Mouse (Mus musculus) intestine, embryonic 14.5 days (tissue): ENCODE results near the gene Macf1. TPM values are rescaled to one million over a fixed set of nuclear protein-coding genes. Genes with fewer than 3 reads are reported as not detected.
A peak's percentile ranks its signal among the peaks of the same experiment; 100 is the strongest.
"Not testable (repeated sequence)": the region's sequence is repeated elsewhere in the genome, so short reads cannot be mapped to it uniquely, and the experiment has no call there.

Source experiments
- ATAC-seq: fragments of 200-750 bp; cut with Nextera tagmentation; replicated peaks from 2 replicates; pipeline ENCODE4 v1.8.0; 2017; ENCODE audit warnings: low read depth, moderate number of reproducible peaks, moderate TSS enrichment, moderate library complexity; ENCODE audit not compliant: low FRiP score, low TSS enrichment
- DNase-seq: peaks from one replicate; pipeline ENCODE4 v3.0.0-alpha.2; 2018; ENCODE audit warnings: low spot score
- H3K27ac ChIP-seq: fragments of 300-500 bp; sonication (generic); 2 replicates; pipeline ENCODE4 v1.5.1; 2014; ENCODE audit warnings: low read depth, mild to moderate bottlenecking, control low read depth
- H3K27me3 ChIP-seq: fragments of 300-500 bp; sonication (generic); replicated peaks from 2 replicates; pipeline ENCODE4 v1.6.1; 2014; ENCODE audit warnings: low read length, control low read depth; ENCODE audit not compliant: control insufficient read depth, insufficient read depth
- H3K36me3 ChIP-seq: fragments of 300-500 bp; sonication (generic); 2 replicates; pipeline ENCODE4 v1.6.1; 2014; ENCODE audit warnings: low read length, control low read depth; ENCODE audit not compliant: control insufficient read depth, insufficient read depth
- H3K4me1 ChIP-seq: fragments of 300-500 bp; sonication (generic); replicated peaks from 2 replicates; pipeline ENCODE4 v1.6.1; 2014; ENCODE audit warnings: low read length, control low read depth, mixed read lengths; ENCODE audit not compliant: control insufficient read depth, insufficient read depth
- H3K4me2 ChIP-seq: fragments of 300-500 bp; sonication (generic); 2 replicates; pipeline ENCODE4 v1.6.1; 2014; ENCODE audit warnings: low read length
- H3K4me3 ChIP-seq: fragments of 300-500 bp; sonication (generic); 2 replicates; pipeline ENCODE4 v1.5.1; 2014; ENCODE audit warnings: low read depth, low read length, control low read depth, mixed read lengths
- H3K9ac ChIP-seq: fragments of 300-500 bp; sonication (generic); 2 replicates; pipeline ENCODE4 v1.6.1; 2014; ENCODE audit warnings: mild to moderate bottlenecking, low read length
- H3K9me3 ChIP-seq: fragments of 300-500 bp; sonication (generic); 2 replicates; pipeline ENCODE4 v1.6.1; 2016; ENCODE audit warnings: low read length, control low read depth; ENCODE audit not compliant: control insufficient read depth
- WGBS: fragments of 180-500 bp; shearing (Covaris S2); extraction: QIAGEN DNeasy Blood & Tissue Kit; methylation state at CpG from one replicate; pipeline ENCODE4 v1.1.7; 2014; 5-methylcytosine and 5-hydroxymethylcytosine counted together
- polyA plus RNA-seq: library from polyadenylated mRNA; unstranded; fragments of >200 nt; fragmentation: Nextera tagmentation; extraction: Ambion mirVana; gene quantifications from 2 replicates; pipeline ENCODE4 v1.2.1, GENCODE M21; 2014

The Macf1 gene
- polyA plus RNA-seq, 1 experiment from 2014 or later = 64.7 TPM

DNA sequence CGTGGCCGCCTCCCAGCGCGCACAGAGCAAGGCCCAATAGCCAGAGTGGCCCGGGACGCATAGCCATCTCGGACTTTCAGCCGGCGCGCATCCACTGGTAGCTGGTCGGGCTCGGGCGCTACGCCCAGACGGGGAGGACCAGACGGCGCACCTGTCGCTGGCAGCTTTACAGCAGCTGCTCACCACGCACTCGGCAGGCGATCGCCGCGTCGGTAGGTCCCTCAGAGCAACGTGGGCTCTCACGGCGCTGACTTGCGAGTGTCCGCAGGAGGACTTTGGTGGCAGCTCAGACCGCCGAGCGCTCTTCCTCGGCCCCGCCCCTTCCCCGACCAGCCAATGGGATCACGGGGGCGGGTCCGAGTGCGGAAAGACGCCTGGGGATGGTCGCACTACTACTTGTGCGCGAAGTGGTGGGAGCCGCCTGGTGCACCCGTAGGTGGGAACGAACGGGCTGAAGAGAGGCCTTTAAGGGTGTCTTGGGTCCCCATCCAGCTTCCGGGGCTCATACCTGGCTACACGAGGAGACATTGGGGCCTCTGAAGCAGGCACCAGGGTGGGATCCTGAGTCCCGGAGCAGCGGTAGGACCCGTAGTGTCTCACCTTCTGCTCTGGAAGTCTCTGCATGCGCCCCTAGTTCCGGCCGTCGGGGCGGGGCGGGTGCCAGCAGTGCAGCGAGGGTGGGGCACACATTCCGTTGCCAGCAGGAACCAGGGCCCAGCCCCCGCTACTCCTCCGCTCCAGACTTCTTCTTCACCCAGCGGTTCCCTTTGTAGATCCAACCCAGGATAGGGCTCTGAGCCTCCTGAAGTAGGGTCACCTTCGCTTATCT is 341.3 kb downstream of the Macf1 start, which contains the start of gene Bmp8a:
TSS of gene Bmp8a (minus strand) at position 611 of the 829 bp plus-strand sequence.
- Histone ChIP-seq H3K27ac (no peak within 1 kb of the TSS), H3K4me2 (peak within 1 kb of the TSS; percentile 59), H3K4me3 (peak within 1 kb of the TSS; percentile 47), H3K9me3 (no peaks in the 10 kb centered on the region), H3K36me3 (no peaks in the 10 kb centered on the region), H3K27me3 (peaks cover 40% of the 10 kb centered on the region), H3K9ac (peak within 1 kb of the TSS; percentile 2; the same call in 1 of the 2 replicates), H3K4me1 (peaks cover 11% of the 10 kb centered on the region; the same call in 1 of the 2 replicates)
- DNase-seq (peak; percentile 89), ATAC-seq (peak; percentile 89)
- WGBS = under 1% methylated on average over 65 of the region's 65 CpGs

GRCm38 (mm10) chr4:123342091-123342641 is 342.0 kb downstream of the Macf1 start:
- Histone ChIP-seq H3K27ac (no peak overlapping the region), H3K4me2 (peak overlapping the region; percentile 59), H3K4me3 (peak overlapping the region; percentile 47), H3K9me3 (no peaks in the 10 kb centered on the region), H3K4me1 (peaks cover 11% of the 10 kb centered on the region; the same call in 1 of the 2 replicates), H3K27me3 (peaks cover 40% of the 10 kb centered on the region), H3K36me3 (no peaks in the 10 kb centered on the region), H3K9ac (peak overlapping the region; percentile 2; the same call in 1 of the 2 replicates)
- WGBS = 3% methylated on average over 35 of the region's 43 CpGs
- ATAC-seq = peak; percentile 13
- DNase-seq = peak; percentile 66

- DNase-seq (no peak), ATAC-seq (no peak)
- H3K4me1 ChIP-seq = peaks cover 11% of the 10 kb centered on the region; the same call in 1 of the 2 replicates
- H3K27me3 ChIP-seq = peaks cover 44% of the 10 kb centered on the region
- H3K4me3 ChIP-seq = no peak overlapping the region
- H3K4me2 ChIP-seq = no peak overlapping the region
- WGBS = 70% methylated on average over 5 of the region's 5 CpGs
- H3K9me3 ChIP-seq = no peaks in the 10 kb centered on the region
- no peak overlapping the region for H3K27ac ChIP-seq
- no peak overlapping the region for H3K9ac ChIP-seq
- H3K36me3 ChIP-seq = no peaks in the 10 kb centered on the region
Measured at GRCm38 (mm10) chr4:123340232-123340631, 343.9 kb downstream of the Macf1 start.

- no peak overlapping the region for H3K9ac ChIP-seq
- no peaks in the 10 kb centered on the region for H3K9me3 ChIP-seq
- H3K4me3 ChIP-seq = no peak overlapping the region
- H3K27ac ChIP-seq = no peak overlapping the region
- H3K4me2 ChIP-seq = no peak overlapping the region
- ATAC-seq (no peak), DNase-seq (no peak)
- H3K27me3 ChIP-seq = peaks cover 29% of the 10 kb centered on the region
- 0 out of 2 replicates have a peak, but pooled peaks cover 6% of the 10 kb centered on the region for H3K4me1 ChIP-seq
- no peaks in the 10 kb centered on the region for H3K36me3 ChIP-seq
- 53% methylated on average over 4 of the region's 4 CpGs for WGBS
Measured at GRCm38 (mm10) chr4:123337693-123338092, 346.5 kb downstream of the Macf1 start.

DNA sequence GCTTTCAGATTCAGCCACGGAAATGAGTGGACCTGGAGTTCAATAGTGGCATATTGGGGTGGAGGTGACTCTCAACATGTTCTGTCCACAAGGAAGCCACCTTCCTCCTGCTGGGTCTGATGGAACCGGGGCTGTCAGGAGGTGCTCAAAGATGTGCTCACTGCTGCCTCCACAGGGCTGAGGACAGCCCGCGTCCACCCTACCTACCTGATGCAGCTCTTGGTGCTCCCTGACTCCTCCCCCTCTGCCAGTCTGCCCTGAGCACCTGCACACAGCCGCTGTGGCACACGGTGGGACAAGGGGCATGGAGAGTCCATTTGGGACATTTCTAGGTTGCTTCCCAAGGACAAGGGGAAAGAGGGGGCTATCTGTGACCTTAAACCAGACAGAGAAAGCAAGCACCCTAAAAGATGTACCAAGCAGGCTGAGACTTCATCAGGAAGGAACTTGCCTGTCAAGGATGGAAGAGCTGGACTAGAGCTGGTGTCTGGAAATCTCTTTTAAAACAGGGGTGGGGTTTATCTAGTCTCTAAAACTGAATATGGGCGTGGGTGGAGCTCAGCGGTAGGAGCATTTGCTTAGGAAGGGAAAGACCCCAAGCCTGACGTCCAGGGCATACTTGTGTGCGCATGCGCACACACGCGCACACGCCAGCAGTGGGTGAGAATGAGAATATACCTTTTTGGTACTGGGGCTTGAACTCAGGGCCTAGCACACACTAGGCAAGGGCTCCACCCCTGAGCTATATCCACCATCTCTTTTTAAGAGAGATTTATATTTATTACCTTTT is 348.2 kb downstream of the Macf1 start:
- 65% methylated on average over 14 of the region's 14 CpGs for WGBS
- Histone ChIP-seq H3K27me3 (peaks cover 12% of the 10 kb centered on the region), H3K27ac (no peak overlapping the region), H3K4me1 (no peaks in the 10 kb centered on the region), H3K36me3 (no peaks in the 10 kb centered on the region), H3K4me2 (no peak overlapping the region), H3K4me3 (no peak overlapping the region), H3K9me3 (no peaks in the 10 kb centered on the region), H3K9ac (no peak overlapping the region)
- no peak for ATAC-seq
- DNase-seq = no peak

GRCm38 (mm10) chr4:123335244-123335643 is 348.9 kb downstream of the Macf1 start:
- H3K4me2 ChIP-seq, H3K27ac ChIP-seq, H3K9me3 ChIP-seq, H3K36me3 ChIP-seq, DNase-seq, H3K27me3 ChIP-seq, H3K4me1 ChIP-seq, H3K4me3 ChIP-seq, ATAC-seq, H3K9ac ChIP-seq: not testable (repeated sequence)
- 68% methylated on average over 10 of the region's 10 CpGs for WGBS

- DNase-seq (no peak), ATAC-seq (no peak)
- H3K4me3 ChIP-seq = no peak overlapping the region
- H3K27me3 ChIP-seq = 0 out of 2 replicates have a peak, but pooled peaks cover 4% of the 10 kb centered on the region
- H3K9me3 ChIP-seq = no peaks in the 10 kb centered on the region
- 49% methylated on average over 3 of the region's 3 CpGs for WGBS
- no peak overlapping the region for H3K9ac ChIP-seq
- H3K4me1 ChIP-seq = no peaks in the 10 kb centered on the region
- H3K4me2 ChIP-seq = no peak overlapping the region
- H3K36me3 ChIP-seq = no peaks in the 10 kb centered on the region
- no peak overlapping the region for H3K27ac ChIP-seq
Measured at GRCm38 (mm10) chr4:123334177-123334576, 350.0 kb downstream of the Macf1 start.

DNA sequence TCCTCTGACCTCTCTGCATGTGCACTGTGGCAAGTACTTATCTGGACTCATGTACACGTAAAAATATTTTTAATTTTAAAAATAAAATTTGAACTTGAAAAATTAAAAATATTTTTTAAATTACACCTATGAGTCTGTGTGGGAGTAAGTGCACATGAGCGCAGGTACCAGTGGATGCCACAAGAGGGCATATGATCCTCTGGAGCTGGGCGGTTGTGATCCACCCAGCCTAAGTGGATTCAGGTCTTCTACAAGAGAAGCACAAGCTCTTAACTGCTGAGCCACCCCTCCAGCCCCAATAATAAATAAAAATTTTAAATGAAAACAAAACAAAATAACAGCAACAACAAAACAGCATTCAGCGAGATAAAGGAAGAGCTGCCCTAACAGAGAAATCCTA is 351.0 kb downstream of the Macf1 start:
- no peak overlapping the region for H3K4me2 ChIP-seq
- H3K27ac ChIP-seq = no peak overlapping the region
- H3K36me3 ChIP-seq = no peaks in the 10 kb centered on the region
- 0 out of 2 replicates have a peak, but pooled peaks cover 4% of the 10 kb centered on the region for H3K27me3 ChIP-seq
- H3K9ac ChIP-seq = no peak overlapping the region
- H3K4me3 ChIP-seq = no peak overlapping the region
- H3K9me3 ChIP-seq = no peaks in the 10 kb centered on the region
- no peaks in the 10 kb centered on the region for H3K4me1 ChIP-seq
- WGBS = 92% methylated on average over 4 of the region's 4 CpGs
- no peak for ATAC-seq
- no peak for DNase-seq
